Mouse (Mus musculus) spleen, adult 2 months (tissue): ENCODE results near the gene Kndc1.

Source experiments
- CTCF ChIP-seq: fragments of 200-500 bp; IDR thresholded peaks from 2 replicates; pipeline ENCODE4 v1.5.1; 2011; ENCODE audit warnings: mild to moderate bottlenecking, inconsistent platforms; ENCODE audit not compliant: insufficient read depth, insufficient read length, insufficient replicate concordance; ENCODE audit errors: extremely low read depth
- POLR2A ChIP-seq: fragments of 200-500 bp; IDR thresholded peaks from 2 replicates; pipeline ENCODE4 v1.6.1; 2011; ENCODE audit warnings: low read depth, low read length, inconsistent platforms

DNA sequence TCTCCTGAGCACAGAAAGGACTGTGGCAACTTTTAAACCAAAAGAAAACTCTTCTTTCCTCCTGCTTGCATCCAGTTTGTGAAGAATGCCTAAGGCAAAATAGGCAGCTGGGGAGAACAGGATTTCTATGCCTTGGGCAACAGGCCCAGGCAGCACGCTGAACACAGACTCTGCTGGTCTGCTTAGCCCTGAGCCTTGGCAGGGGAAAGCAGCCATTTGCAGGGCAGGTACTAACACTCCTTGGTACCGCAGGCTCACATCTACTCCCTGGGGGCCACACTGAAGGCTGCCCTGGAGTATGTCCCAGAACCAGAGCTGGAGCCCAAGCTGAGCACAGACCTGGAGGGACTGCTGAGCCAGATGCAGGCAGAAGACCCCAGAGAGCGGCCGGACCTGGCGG, 13.7 kb downstream of the Kndc1 start:
- TF ChIP-seq CTCF (no peak), POLR2A (no peak)
